Mouse (Mus musculus) CH12.LX (cell line): Measurements from ENCODE around the gene Crip1.

Experiments
- CHD1 ChIP-seq: IDR thresholded peaks from 2 replicates; pipeline ENCODE4 v1.6.1; 2012; ENCODE audit warnings: low read depth, low read length, improper control_type of control experiment, inconsistent platforms
- CHD2 ChIP-seq: IDR thresholded peaks from 2 replicates; pipeline ENCODE4 v1.6.1; 2011; ENCODE audit warnings: low read length, improper control_type of control experiment
- CTCF ChIP-seq, 2 experiments: IDR thresholded peaks in 1 of 2; conservative IDR thresholded peaks in 1 of 2; 2 replicates each; pipeline ENCODE4 v1.5.1; 2011 to 2012; ENCODE audit warnings: low read depth in 2 of 2, low read length in 2 of 2, improper control_type of control experiment in 1 of 2, inconsistent platforms in 1 of 2, mild to moderate bottlenecking in 1 of 2, moderate library complexity in 1 of 2
- ELF1 ChIP-seq: IDR thresholded peaks from 2 replicates; pipeline ENCODE4 v1.6.1; 2014; ENCODE audit warnings: low read depth, mild to moderate bottlenecking, inconsistent platforms, low read length, improper control_type of control experiment
- EP300 ChIP-seq: IDR thresholded peaks from 2 replicates; pipeline ENCODE4 v1.6.1; 2011; ENCODE audit warnings: low read length, improper control_type of control experiment
- ETS1 ChIP-seq: conservative IDR thresholded peaks from 2 replicates; pipeline ENCODE4 v1.6.1; 2012; ENCODE audit warnings: low read depth, mild to moderate bottlenecking, inconsistent platforms, low read length, improper control_type of control experiment, moderate library complexity
- JUND ChIP-seq: conservative IDR thresholded peaks from 2 replicates; pipeline ENCODE4 v1.6.1; 2011; ENCODE audit warnings: low read depth, low read length, improper control_type of control experiment
- POLR2A ChIP-seq: IDR thresholded peaks from 2 replicates; pipeline ENCODE4 v1.6.1; 2011; ENCODE audit warnings: low read depth, mild to moderate bottlenecking, improper control_type of control experiment, low read length
- SMC3 ChIP-seq: IDR thresholded peaks from 2 replicates; pipeline ENCODE4 v1.6.1; 2011; ENCODE audit warnings: low read depth, low read length, improper control_type of control experiment
- ZC3H11A ChIP-seq: IDR thresholded peaks from 2 replicates; pipeline ENCODE4 v1.6.1; 2012; ENCODE audit warnings: low read depth, mild to moderate bottlenecking, inconsistent platforms, low read length, improper control_type of control experiment
- ZNF384 ChIP-seq: IDR thresholded peaks from 2 replicates; pipeline ENCODE4 v1.6.1; 2012; ENCODE audit warnings: low read depth, low read length, improper control_type of control experiment, inconsistent platforms

GRCm38 (mm10) chr12:113131601-113132000 lies 14.5 kb upstream of the Crip1 start:
- no peak for TF ChIP-seq CTCF (conservative IDR thresholded peaks at IDR 0.05 in 1 of 2, IDR thresholded peaks at IDR 0.05 in 1 of 2; ENCODE audit: low read depth in 2 of 2, low read length in 2 of 2)
- no peak for TF ChIP-seq ELF1
- TF ChIP-seq POLR2A: no peak
- TF ChIP-seq CHD1: no peak
- no peak for TF ChIP-seq ZNF384
- TF ChIP-seq ETS1: no peak
- TF ChIP-seq CHD2: no peak
- no peak for TF ChIP-seq ZC3H11A
- TF ChIP-seq SMC3: no peak
- TF ChIP-seq EP300: no peak
- no peak for TF ChIP-seq JUND
